Mouse (Mus musculus): ENCODE data around the gene Usp3. TPM values are rescaled to one million over a fixed set of nuclear protein-coding genes. Genes with fewer than 3 reads are reported as not detected.

Gene Usp3
- polyA plus RNA-seq, 1 experiment from 2014 or later = 104 TPM

- Histone ChIP-seq H3K4me3 (ENCODE audit: low read depth, low read length) (peak overlapping the region; percentile 57), H3K9ac (ENCODE audit: low read length) (peak overlapping the region; percentile 89), H3K4me2 (peak overlapping the region; percentile 98), H3K36me3 (ENCODE audit: control insufficient read depth, insufficient read depth, low read length) (peaks cover 16% of the 10 kb centered on the region; the same call in 1 of the 2 replicates), H3K9me3 (ENCODE audit: control insufficient read depth, low read length) (no peaks in the 10 kb centered on the region), H3K27me3 (ENCODE audit: control insufficient read depth, insufficient read depth, low read length) (no peaks in the 10 kb centered on the region), H3K27ac (ENCODE audit: low read depth, low read length) (peak overlapping the region; percentile 94), H3K4me1 (ENCODE audit: control insufficient read depth, insufficient read depth, low read length) (peaks cover 20% of the 10 kb centered on the region)
- ATAC-seq (ENCODE audit: low FRiP score) (peak; percentile 88), DNase-seq (ENCODE audit: low spot score, missing footprints) (peak; percentile 100)
- WGBS = under 1% methylated on average over 78 of the region's 78 CpGs
Observed at GRCm38 (mm10) chr9:66511580-66512350, 81.2 kb downstream of the Usp3 start.

- ATAC-seq (ENCODE audit: low FRiP score) = no peak
- 3% methylated on average over 2 of the region's 2 CpGs for WGBS
- H3K4me1 ChIP-seq (ENCODE audit: control insufficient read depth, insufficient read depth, low read length) = peaks cover 26% of the 10 kb centered on the region
- no peak for DNase-seq (ENCODE audit: low spot score, missing footprints)
- peak overlapping the region; percentile 94 for H3K27ac ChIP-seq (ENCODE audit: low read depth, low read length)
- H3K9me3 ChIP-seq (ENCODE audit: control insufficient read depth, low read length) = no peaks in the 10 kb centered on the region
- H3K36me3 ChIP-seq (ENCODE audit: control insufficient read depth, insufficient read depth, low read length) = peaks cover 8% of the 10 kb centered on the region; the same call in 1 of the 2 replicates
- H3K9ac ChIP-seq (ENCODE audit: low read length) = peak overlapping the region; percentile 89
- no peaks in the 10 kb centered on the region for H3K27me3 ChIP-seq (ENCODE audit: control insufficient read depth, insufficient read depth, low read length)
- H3K4me3 ChIP-seq (ENCODE audit: low read depth, low read length) = peak overlapping the region; percentile 57
- H3K4me2 ChIP-seq = peak overlapping the region; percentile 98
Observed at GRCm38 (mm10) chr9:66510944-66511343, 82.0 kb downstream of the Usp3 start.

- no peak for DNase-seq (ENCODE audit: low spot score, missing footprints)
- 0 out of 2 replicates have a peak overlapping the region, but pooled peaks have one; percentile 30 for H3K27ac ChIP-seq (ENCODE audit: low read depth, low read length)
- peak overlapping the region; percentile 98 for H3K4me2 ChIP-seq
- peak overlapping the region; percentile 89; the same call in 1 of the 2 replicates for H3K9ac ChIP-seq (ENCODE audit: low read length)
- H3K4me1 ChIP-seq (ENCODE audit: control insufficient read depth, insufficient read depth, low read length) = peaks cover 29% of the 10 kb centered on the region
- no peak for ATAC-seq (ENCODE audit: low FRiP score)
- H3K27me3 ChIP-seq (ENCODE audit: control insufficient read depth, insufficient read depth, low read length) = no peaks in the 10 kb centered on the region
- peaks cover 6% of the 10 kb centered on the region; the same call in 1 of the 2 replicates for H3K36me3 ChIP-seq (ENCODE audit: control insufficient read depth, insufficient read depth, low read length)
- no peak overlapping the region for H3K4me3 ChIP-seq (ENCODE audit: low read depth, low read length)
- no peaks in the 10 kb centered on the region for H3K9me3 ChIP-seq (ENCODE audit: control insufficient read depth, low read length)
- WGBS = 73% methylated on average over 7 of the region's 7 CpGs
Observed at GRCm38 (mm10) chr9:66510351-66510841, 82.5 kb downstream of the Usp3 start.

GRCm38 (mm10) chr9:66508890-66509399 is 84.0 kb downstream of the Usp3 start:
- Histone ChIP-seq H3K9me3 (ENCODE audit: control insufficient read depth, low read length) (no peaks in the 10 kb centered on the region), H3K27me3 (ENCODE audit: control insufficient read depth, insufficient read depth, low read length) (no peaks in the 10 kb centered on the region), H3K27ac (ENCODE audit: low read depth, low read length) (no peak overlapping the region), H3K36me3 (ENCODE audit: control insufficient read depth, insufficient read depth, low read length) (peaks cover 6% of the 10 kb centered on the region), H3K4me1 (ENCODE audit: control insufficient read depth, insufficient read depth, low read length) (peaks cover 36% of the 10 kb centered on the region), H3K9ac (ENCODE audit: low read length) (no peak overlapping the region), H3K4me3 (ENCODE audit: low read depth, low read length) (no peak overlapping the region), H3K4me2 (no peak overlapping the region)
- WGBS = 81% methylated on average over 4 of the region's 4 CpGs
- no peak for ATAC-seq (ENCODE audit: low FRiP score)
- no peak for DNase-seq (ENCODE audit: low spot score, missing footprints)

GRCm38 (mm10) chr9:66507684-66508083 is 85.3 kb downstream of the Usp3 start:
- ATAC-seq (ENCODE audit: low FRiP score) (no peak), DNase-seq (ENCODE audit: low spot score, missing footprints) (no peak)
- H3K9me3 ChIP-seq (ENCODE audit: control insufficient read depth, low read length) = no peaks in the 10 kb centered on the region
- H3K4me3 ChIP-seq (ENCODE audit: low read depth, low read length) = no peak overlapping the region
- H3K27me3 ChIP-seq (ENCODE audit: control insufficient read depth, insufficient read depth, low read length) = no peaks in the 10 kb centered on the region
- no peak overlapping the region for H3K27ac ChIP-seq (ENCODE audit: low read depth, low read length)
- peaks cover 32% of the 10 kb centered on the region for H3K4me1 ChIP-seq (ENCODE audit: control insufficient read depth, insufficient read depth, low read length)
- 80% methylated on average over 3 of the region's 3 CpGs for WGBS
- H3K9ac ChIP-seq (ENCODE audit: low read length) = no peak overlapping the region
- peaks cover 7% of the 10 kb centered on the region for H3K36me3 ChIP-seq (ENCODE audit: control insufficient read depth, insufficient read depth, low read length)
- H3K4me2 ChIP-seq = no peak overlapping the region

GRCm38 (mm10) chr9:66506424-66506823 is 86.5 kb downstream of the Usp3 start:
- Histone ChIP-seq H3K4me3 (ENCODE audit: low read depth, low read length) (no peak overlapping the region), H3K27ac (ENCODE audit: low read depth, low read length) (peak overlapping the region; percentile 65; the same call in 1 of the 2 replicates), H3K4me1 (ENCODE audit: control insufficient read depth, insufficient read depth, low read length) (peaks cover 28% of the 10 kb centered on the region), H3K27me3 (ENCODE audit: control insufficient read depth, insufficient read depth, low read length) (no peaks in the 10 kb centered on the region), H3K9me3 (ENCODE audit: control insufficient read depth, low read length) (no peaks in the 10 kb centered on the region), H3K36me3 (ENCODE audit: control insufficient read depth, insufficient read depth, low read length) (peaks cover 13% of the 10 kb centered on the region), H3K4me2 (no peak overlapping the region), H3K9ac (ENCODE audit: low read length) (no peak overlapping the region)
- no peak for DNase-seq (ENCODE audit: low spot score, missing footprints)
- no peak for ATAC-seq (ENCODE audit: low FRiP score)

- 10% methylated on average over 4 of the region's 4 CpGs for WGBS
- no peak overlapping the region for H3K4me2 ChIP-seq
- H3K27me3 ChIP-seq (ENCODE audit: control insufficient read depth, insufficient read depth, low read length) = no peaks in the 10 kb centered on the region
- peaks cover 17% of the 10 kb centered on the region for H3K36me3 ChIP-seq (ENCODE audit: control insufficient read depth, insufficient read depth, low read length)
- no peak overlapping the region for H3K4me3 ChIP-seq (ENCODE audit: low read depth, low read length)
- H3K4me1 ChIP-seq (ENCODE audit: control insufficient read depth, insufficient read depth, low read length) = peaks cover 26% of the 10 kb centered on the region
- peak; percentile 89 for DNase-seq (ENCODE audit: low spot score, missing footprints)
- H3K9ac ChIP-seq (ENCODE audit: low read length) = no peak overlapping the region
- no peaks in the 10 kb centered on the region for H3K9me3 ChIP-seq (ENCODE audit: control insufficient read depth, low read length)
- H3K27ac ChIP-seq (ENCODE audit: low read depth, low read length) = peak overlapping the region; percentile 80; the same call in 1 of the 2 replicates
- peak; percentile 76 for ATAC-seq (ENCODE audit: low FRiP score)
Observed at GRCm38 (mm10) chr9:66506011-66506410, 86.9 kb downstream of the Usp3 start.

GRCm38 (mm10) chr9:66505141-66505917 is 87.6 kb downstream of the Usp3 start:
- Histone ChIP-seq H3K4me2 (no peak overlapping the region), H3K4me3 (ENCODE audit: low read depth, low read length) (no peak overlapping the region), H3K9ac (ENCODE audit: low read length) (peak overlapping the region; percentile 21; the same call in 1 of the 2 replicates), H3K36me3 (ENCODE audit: control insufficient read depth, insufficient read depth, low read length) (peaks cover 18% of the 10 kb centered on the region), H3K27ac (ENCODE audit: low read depth, low read length) (peak overlapping the region; percentile 80), H3K27me3 (ENCODE audit: control insufficient read depth, insufficient read depth, low read length) (no peaks in the 10 kb centered on the region), H3K4me1 (ENCODE audit: control insufficient read depth, insufficient read depth, low read length) (peaks cover 19% of the 10 kb centered on the region), H3K9me3 (ENCODE audit: control insufficient read depth, low read length) (no peaks in the 10 kb centered on the region)
- peak; percentile 50 for ATAC-seq (ENCODE audit: low FRiP score)
- 57% methylated on average over 9 of the region's 9 CpGs for WGBS
- DNase-seq (ENCODE audit: low spot score, missing footprints) = no peak

Measured in midbrain, embryonic 11.5 days (tissue).